Mouse (Mus musculus): Measurements from ENCODE around the gene Paqr8. TPM values are rescaled to one million over a fixed set of nuclear protein-coding genes. Genes with fewer than 3 reads are reported as not detected.
A peak's percentile ranks its signal among the peaks of the same experiment; 100 is the strongest.

The Paqr8 gene
- polyA plus RNA-seq, 1 experiment = 2.6 TPM

GRCm38 (mm10) chr1:20889677-20890403, 566 bp upstream of the Paqr8 start:
- TF ChIP-seq POLR2A (IDR thresholded peaks at IDR 0.05; ENCODE audit: low read depth, low read length) (no peak), CTCF (conservative IDR thresholded peaks at IDR 0.05; ENCODE audit: insufficient read depth, insufficient read length, low read depth, low read length) (no peak)
- Histone ChIP-seq H3K27me3 (replicated peaks; ENCODE audit: control insufficient read depth, insufficient read depth, low read length) (no peaks in the 10 kb centered on the region), H3K27ac (ENCODE audit: insufficient read depth, low read depth, low read length) (no peak overlapping the region), H3K36me3 (ENCODE audit: control insufficient read depth, insufficient read depth, low read length) (no peaks in the 10 kb centered on the region), H3K4me1 (ENCODE audit: control insufficient read depth, insufficient read depth, low read length) (no peaks in the 10 kb centered on the region), H3K4me3 (ENCODE audit: insufficient read depth, low read depth, low read length) (peak overlapping the region; percentile 72)
- no peak for DNase-seq
- 25% methylated on average over 16 of the region's 16 CpGs for WGBS

DNA sequence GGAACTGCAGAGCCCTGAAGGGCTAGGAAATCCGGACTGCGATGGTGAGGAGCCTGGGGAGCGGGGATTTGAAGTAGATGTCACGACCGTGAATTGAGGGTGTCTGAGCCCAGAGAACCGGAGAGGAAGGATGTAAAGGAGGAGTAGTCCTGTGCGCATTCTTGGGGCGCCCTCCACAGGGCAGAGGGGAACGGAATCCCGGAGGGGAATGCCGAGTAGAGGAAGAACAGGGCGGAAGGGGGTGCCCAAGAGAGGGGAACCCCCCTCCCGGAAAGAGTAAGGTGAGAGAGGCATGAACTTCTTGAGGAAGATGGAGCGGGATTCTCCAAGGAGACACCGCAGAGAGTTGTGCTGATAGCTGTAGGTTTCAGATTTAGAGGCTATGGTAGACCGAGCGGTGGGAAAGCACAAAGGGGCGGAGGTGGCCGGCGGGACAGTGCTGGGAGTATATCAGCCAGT, 564 bp downstream of the Paqr8 start:
- DNase-seq = peak; percentile 37
- 1% methylated on average over 20 of the region's 20 CpGs for WGBS
- Histone ChIP-seq H3K27me3 (replicated peaks; ENCODE audit: control insufficient read depth, insufficient read depth, low read length) (no peaks in the 10 kb centered on the region), H3K4me1 (ENCODE audit: control insufficient read depth, insufficient read depth, low read length) (no peaks in the 10 kb centered on the region), H3K4me3 (ENCODE audit: insufficient read depth, low read depth, low read length) (peak overlapping the region; percentile 72), H3K36me3 (ENCODE audit: control insufficient read depth, insufficient read depth, low read length) (no peaks in the 10 kb centered on the region), H3K27ac (ENCODE audit: insufficient read depth, low read depth, low read length) (no peak overlapping the region)
- no peak for TF ChIP-seq POLR2A (IDR thresholded peaks at IDR 0.05; ENCODE audit: low read depth, low read length)
- peak; percentile 43 for TF ChIP-seq CTCF (conservative IDR thresholded peaks at IDR 0.05; ENCODE audit: insufficient read depth, insufficient read length, low read depth, low read length)

- Histone ChIP-seq H3K27ac (ENCODE audit: insufficient read depth, low read depth, low read length) (no peak overlapping the region), H3K36me3 (ENCODE audit: control insufficient read depth, insufficient read depth, low read length) (no peaks in the 10 kb centered on the region), H3K4me3 (ENCODE audit: insufficient read depth, low read depth, low read length) (no peak overlapping the region), H3K4me1 (ENCODE audit: control insufficient read depth, insufficient read depth, low read length) (no peaks in the 10 kb centered on the region), H3K27me3 (replicated peaks; ENCODE audit: control insufficient read depth, insufficient read depth, low read length) (no peaks in the 10 kb centered on the region)
- no peak for TF ChIP-seq CTCF (conservative IDR thresholded peaks at IDR 0.05; ENCODE audit: insufficient read depth, insufficient read length, low read depth, low read length)
- no peak for TF ChIP-seq POLR2A (IDR thresholded peaks at IDR 0.05; ENCODE audit: low read depth, low read length)
- DNase-seq = no peak
- 92% methylated on average over 5 of the region's 5 CpGs for WGBS
Observed at GRCm38 (mm10) chr1:20893059-20893458, 2.7 kb downstream of the Paqr8 start.

DNA sequence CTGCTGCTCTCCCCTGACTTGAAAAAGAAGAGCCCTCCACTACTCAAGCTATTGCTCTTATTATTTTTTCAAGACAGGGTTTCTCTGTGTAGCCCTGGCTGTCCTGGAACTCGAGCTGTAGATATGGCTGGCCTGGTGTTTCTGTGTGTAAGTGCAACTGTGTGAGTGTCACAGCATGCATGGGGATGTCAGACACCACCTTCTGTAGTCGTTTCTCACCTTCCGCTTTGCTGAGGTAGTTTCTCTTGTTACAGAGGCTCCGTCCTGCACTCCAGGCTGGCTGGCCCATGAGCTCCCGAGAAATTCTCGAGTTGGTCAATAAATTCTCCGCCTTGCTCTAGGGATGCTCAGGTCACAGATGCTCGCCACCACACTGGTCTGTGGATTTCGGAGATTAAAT, 8.0 kb downstream of the Paqr8 start:
- no peak for DNase-seq
- H3K27me3 ChIP-seq (replicated peaks; ENCODE audit: control insufficient read depth, insufficient read depth, low read length) = no peaks in the 10 kb centered on the region
- H3K36me3 ChIP-seq (ENCODE audit: control insufficient read depth, insufficient read depth, low read length) = no peaks in the 10 kb centered on the region
- H3K27ac ChIP-seq (ENCODE audit: insufficient read depth, low read depth, low read length) = no peak overlapping the region
- no peak overlapping the region for H3K4me3 ChIP-seq (ENCODE audit: insufficient read depth, low read depth, low read length)
- no peaks in the 10 kb centered on the region for H3K4me1 ChIP-seq (ENCODE audit: control insufficient read depth, insufficient read depth, low read length)
- 58% methylated on average over 9 of the region's 9 CpGs for WGBS
- TF ChIP-seq POLR2A (IDR thresholded peaks at IDR 0.05; ENCODE audit: low read depth, low read length) = no peak

DNA sequence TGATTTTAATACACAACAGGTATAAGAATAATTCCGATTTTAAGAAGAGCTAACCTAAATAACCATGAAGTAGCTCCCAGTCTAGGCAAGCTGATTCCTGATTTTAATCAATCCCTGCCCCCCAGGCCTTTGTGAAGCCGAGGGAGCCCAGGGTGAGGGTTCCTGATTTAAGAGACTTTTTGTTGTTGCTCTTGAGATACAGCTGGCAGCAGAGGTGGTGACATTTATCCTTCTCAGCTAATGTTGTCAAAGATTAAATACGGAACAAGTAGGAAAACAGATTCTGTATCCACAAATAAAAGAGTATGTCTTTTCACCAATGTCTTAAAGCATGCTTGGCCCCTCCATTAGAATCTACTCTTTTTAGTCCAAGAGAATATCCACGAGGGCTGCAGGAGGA, 9.9 kb downstream of the Paqr8 start:
- Histone ChIP-seq H3K4me3 (ENCODE audit: insufficient read depth, low read depth, low read length) (no peak overlapping the region), H3K27ac (ENCODE audit: insufficient read depth, low read depth, low read length) (no peak overlapping the region), H3K4me1 (ENCODE audit: control insufficient read depth, insufficient read depth, low read length) (no peaks in the 10 kb centered on the region), H3K36me3 (ENCODE audit: control insufficient read depth, insufficient read depth, low read length) (no peaks in the 10 kb centered on the region), H3K27me3 (replicated peaks; ENCODE audit: control insufficient read depth, insufficient read depth, low read length) (no peaks in the 10 kb centered on the region)
- 67% methylated on average over 4 of the region's 4 CpGs for WGBS
- TF ChIP-seq POLR2A (IDR thresholded peaks at IDR 0.05; ENCODE audit: low read depth, low read length) (no peak), CTCF (conservative IDR thresholded peaks at IDR 0.05; ENCODE audit: insufficient read depth, insufficient read length, low read depth, low read length) (no peak)
- DNase-seq = no peak

GRCm38 (mm10) chr1:20905501-20906127, 15.2 kb downstream of the Paqr8 start:
- WGBS = 90% methylated on average over 8 of the region's 8 CpGs
- TF ChIP-seq CTCF (conservative IDR thresholded peaks at IDR 0.05; ENCODE audit: insufficient read depth, insufficient read length, low read depth, low read length) (no peak), POLR2A (IDR thresholded peaks at IDR 0.05; ENCODE audit: low read depth, low read length) (no peak)
- Histone ChIP-seq H3K36me3 (ENCODE audit: control insufficient read depth, insufficient read depth, low read length) (no peaks in the 10 kb centered on the region), H3K27me3 (replicated peaks; ENCODE audit: control insufficient read depth, insufficient read depth, low read length) (no peaks in the 10 kb centered on the region), H3K27ac (ENCODE audit: insufficient read depth, low read depth, low read length) (no peak overlapping the region), H3K4me1 (ENCODE audit: control insufficient read depth, insufficient read depth, low read length) (no peaks in the 10 kb centered on the region), H3K4me3 (ENCODE audit: insufficient read depth, low read depth, low read length) (no peak overlapping the region)
- DNase-seq = no peak

GRCm38 (mm10) chr1:20906128-20906515, 15.7 kb downstream of the Paqr8 start:
- Histone ChIP-seq H3K27ac (ENCODE audit: insufficient read depth, low read depth, low read length) (no peak overlapping the region), H3K27me3 (replicated peaks; ENCODE audit: control insufficient read depth, insufficient read depth, low read length) (no peaks in the 10 kb centered on the region), H3K36me3 (ENCODE audit: control insufficient read depth, insufficient read depth, low read length) (no peaks in the 10 kb centered on the region), H3K4me1 (ENCODE audit: control insufficient read depth, insufficient read depth, low read length) (no peaks in the 10 kb centered on the region), H3K4me3 (ENCODE audit: insufficient read depth, low read depth, low read length) (no peak overlapping the region)
- DNase-seq = no peak
- WGBS = 92% methylated on average over 9 of the region's 9 CpGs
- TF ChIP-seq CTCF (conservative IDR thresholded peaks at IDR 0.05; ENCODE audit: insufficient read depth, insufficient read length, low read depth, low read length) (no peak), POLR2A (IDR thresholded peaks at IDR 0.05; ENCODE audit: low read depth, low read length) (no peak)

Data from kidney, adult 2 months (tissue).